Mouse (Mus musculus) c-Kit-positive CD71-negative TER-119-negative erythroid progenitor cells, embryonic 14.5 days (primary cell): ENCODE results near the gene Myh6.
"Not testable (repeated sequence)": the region's sequence is repeated elsewhere in the genome, so short reads cannot be mapped to it uniquely, and the experiment has no call there.

Experiments used
- DNase-seq: peaks from one replicate; pipeline ENCODE4 v3.0.0-alpha.2; 2013; ENCODE audit warnings: low read depth

The Myh6 gene

DNA sequence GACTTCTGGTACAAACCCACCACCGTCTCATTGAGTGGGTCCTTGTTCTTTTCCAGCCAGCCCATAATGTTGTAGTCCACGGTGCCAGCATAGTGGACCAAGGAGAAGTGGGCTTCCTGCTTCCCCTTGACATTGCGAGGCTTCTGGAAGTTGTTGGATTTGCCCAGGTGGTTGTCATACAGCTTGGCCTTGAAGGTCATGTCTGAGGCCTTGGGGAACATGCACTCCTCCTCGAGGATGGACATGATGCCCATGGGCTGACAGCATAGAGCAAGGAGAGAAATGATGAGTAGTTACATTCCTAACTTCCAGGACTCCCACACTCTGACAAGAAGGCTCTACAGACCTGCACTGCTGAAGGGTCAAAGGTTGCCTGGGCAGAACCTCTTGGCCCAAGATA, 8.2 kb downstream of the Myh6 start:
- DNase-seq: no peak

DNA sequence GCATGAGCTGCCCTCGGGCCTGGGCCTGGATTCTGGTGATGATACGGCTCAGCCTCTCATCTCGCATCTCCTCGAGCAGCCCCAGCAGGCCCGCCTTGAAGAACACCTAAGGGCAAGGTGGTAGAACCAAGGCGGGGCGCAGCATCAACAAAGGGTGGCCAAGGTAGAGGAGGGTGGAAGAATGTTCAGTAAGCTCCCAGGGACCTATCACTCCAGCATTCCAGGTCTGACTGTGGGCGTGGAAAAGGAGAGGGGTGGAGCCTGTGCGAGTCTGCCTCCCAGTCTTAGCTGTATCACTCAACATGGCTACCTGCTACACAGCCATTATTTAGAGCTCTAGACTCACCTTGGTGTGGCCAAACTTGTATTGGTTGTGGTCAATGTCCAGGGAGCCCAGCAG, 10.2 kb downstream of the Myh6 start:
- DNase-seq: no peak

DNA sequence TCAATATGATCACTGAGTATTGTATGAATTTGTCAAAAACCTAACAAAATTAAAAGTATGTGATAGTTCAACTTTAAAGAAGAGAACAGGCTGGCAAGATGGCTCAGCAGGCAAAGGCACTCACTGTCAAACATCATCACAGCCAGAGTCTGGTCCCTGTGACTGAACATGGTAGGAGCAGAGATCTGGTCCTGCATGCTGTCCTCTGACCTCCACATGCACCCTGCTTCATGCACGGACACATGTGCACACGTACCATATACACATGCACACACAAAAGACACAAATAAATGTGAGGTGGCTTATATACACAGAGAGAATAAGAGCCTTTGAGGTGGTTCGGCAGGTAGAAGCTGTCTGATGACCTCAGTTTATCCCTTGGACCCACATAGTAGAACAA, 11.2 kb downstream of the Myh6 start:
- no peak for DNase-seq

DNA sequence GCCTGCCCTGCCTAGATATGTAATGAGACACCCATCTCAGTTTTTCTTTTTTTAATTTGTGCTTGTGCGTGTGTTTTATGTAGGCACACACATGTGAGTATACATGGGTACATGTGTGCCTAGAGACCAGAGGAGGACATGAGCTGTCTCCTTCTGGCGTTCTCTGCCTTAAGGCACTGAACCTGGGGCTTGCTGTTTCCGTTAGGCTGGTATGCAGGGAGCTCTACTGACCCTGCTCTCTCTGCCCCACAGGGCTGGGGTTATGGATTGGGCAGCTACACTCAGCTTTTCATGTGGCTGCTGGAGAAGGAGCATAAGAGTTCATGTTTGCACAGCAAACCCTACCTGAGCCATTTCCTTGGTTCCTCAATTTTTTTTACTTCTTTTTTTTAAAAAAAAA, 12.3 kb downstream of the Myh6 start:
- DNase-seq: no peak

DNA sequence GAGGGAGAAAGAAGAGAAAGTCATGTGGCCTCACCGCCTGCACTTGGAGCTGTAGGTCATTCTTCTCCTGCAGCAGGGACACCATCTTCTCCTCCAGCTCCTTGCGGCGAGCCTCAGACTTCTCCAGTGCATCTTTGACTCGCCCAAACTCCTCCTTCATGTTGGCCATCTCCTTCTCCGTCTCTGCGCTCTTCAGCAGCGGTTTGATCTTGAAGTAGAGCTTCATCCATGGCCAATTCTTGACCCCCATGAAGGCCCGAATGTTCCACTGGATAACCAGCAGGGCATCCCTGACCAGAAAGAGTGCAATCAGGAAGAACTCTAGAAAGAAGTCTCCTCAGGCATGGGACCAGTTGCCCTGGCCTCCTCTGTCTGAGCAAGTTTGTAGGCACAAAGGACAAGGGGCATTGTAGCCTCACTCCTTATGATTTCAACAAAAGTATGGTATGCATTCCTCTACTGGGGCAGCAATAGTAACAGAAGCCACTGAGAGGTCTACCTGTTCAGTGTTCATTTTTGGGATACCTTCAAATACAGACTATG, 13.0 kb downstream of the Myh6 start:
- DNase-seq: no peak

DNA sequence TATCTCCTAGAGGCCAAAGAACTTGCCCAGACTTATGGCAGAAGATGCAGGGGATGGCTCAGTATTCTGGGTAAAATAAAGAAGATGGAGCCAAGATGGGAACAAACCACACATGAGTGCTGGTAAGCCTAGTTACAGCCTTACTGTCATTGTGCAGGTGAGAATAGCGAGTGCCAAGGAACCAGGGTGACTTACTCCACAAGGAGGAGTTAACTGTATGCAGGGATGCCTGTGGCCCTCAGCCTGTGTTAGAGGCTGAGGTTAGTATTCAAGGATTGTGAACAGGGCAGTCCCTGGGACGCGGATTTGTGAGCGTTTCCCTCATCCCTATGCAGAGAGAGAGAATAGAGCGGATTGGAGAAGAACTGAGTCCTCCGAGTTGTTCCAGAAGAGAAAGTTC, 15.1 kb downstream of the Myh6 start:
- no peak for DNase-seq

DNA sequence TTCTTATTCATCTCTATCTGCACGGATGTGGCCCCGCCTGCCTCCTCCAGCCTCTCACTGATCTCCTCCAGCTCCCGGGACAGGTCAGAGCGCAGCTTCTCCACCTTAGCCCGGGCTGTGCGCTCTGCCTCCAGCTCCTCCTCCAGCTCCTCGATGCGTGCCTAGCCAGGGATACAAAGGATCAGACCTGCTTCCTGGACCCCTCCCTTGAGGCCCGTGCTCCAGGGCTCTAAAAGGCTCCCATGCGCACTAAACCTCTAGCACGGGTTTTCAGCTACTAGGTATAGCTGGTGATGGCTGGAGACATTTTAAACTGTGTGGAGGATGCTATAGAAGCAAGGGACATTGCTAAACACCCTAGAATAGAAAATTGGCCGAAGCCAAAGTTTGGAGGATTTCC, 16.2 kb downstream of the Myh6 start:
- no peak for DNase-seq

DNA sequence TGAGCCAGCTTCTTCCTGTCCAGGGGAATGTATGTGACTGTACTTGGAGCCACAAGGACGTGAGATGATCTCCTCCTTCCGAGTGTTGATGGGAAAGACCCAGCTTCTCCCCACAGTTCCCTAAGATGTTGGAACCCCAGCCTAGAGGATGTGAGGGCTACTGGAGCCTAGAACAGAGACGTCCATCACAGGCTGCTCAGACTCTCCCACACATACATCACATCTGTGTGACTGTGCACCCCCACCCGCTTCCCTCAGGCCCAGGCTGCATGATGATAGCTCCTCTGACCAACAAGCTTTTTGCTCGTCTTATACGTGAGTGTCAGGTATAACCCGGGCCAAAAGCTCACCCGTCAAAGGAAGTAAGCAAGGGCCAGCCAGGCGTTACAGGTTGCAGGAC, 17.9 kb downstream of the Myh6 start:
- DNase-seq: no peak

DNA sequence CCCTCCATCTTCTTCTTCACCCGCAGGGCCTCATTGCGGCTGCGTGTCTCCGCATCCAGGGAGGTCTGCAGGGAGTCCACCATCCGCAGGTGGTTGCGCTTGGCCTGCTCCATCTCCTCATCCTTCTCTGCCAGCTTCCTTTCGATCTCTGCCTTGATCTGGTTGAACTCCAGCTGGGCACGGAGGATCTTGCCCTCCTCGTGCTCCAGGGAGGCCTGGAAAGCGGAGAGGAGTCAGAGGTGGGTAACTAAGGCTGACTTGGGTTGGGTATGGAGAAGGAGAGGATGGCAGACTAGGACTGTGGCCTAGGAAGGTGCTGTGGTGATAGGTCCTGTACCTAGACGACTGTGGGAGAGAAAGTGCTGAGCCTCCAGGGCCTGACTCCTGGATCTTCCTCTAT, 19.7 kb downstream of the Myh6 start:
- not testable (repeated sequence) for DNase-seq

DNA sequence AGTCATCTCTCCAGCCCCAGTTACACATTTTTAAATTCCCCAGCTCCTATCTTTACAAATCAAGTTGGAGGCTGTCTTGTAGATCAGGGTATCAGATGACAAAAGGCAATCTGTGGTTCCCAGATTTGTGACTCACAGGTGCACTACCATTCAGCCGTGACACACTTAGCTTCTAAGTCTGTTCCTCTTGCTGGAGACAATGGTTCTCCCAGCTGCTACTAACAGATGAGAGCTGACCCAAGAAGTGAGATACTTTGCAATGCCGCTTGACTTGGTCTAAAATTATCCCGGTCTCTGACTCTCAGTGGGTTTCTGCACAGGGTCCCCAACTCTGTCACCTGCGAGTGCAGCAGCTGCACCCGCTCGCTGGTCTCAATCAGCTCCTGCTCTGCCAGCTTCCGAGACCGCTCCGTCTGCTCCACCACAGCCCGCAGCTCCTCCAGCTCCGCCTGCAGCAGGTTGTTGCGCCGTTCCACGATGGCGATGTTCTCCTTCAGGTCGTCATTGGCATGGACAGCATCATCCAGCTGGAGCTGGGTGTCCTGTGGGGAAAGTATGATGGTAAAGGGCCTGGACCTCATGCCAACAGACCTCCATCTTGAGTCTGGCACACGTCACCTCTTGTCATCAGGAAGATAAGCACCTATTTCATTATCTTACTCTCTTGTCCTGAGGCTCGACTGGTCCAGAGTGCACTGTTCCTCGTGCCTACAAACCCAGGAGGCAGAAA, 20.6 kb downstream of the Myh6 start:
- DNase-seq: no peak

DNA sequence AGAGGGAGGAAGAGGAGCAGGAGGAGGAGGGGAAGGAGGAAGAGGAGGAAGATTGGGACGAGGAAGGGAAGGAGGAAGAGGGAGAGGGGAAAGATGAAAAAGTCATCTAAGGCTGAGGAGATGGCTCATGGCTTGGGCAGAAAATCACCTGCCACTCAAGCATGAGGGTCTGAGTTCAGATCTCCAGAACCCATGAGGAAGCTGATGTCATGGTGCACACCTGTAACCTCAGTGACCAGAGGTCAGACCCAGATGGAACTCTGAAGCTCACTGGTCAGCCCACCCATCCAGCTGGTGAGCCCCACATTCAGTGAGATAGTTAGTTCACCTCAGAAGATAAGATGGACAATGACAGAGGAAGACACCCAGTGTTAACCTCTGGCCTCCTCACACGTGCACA, 21.8 kb downstream of the Myh6 start:
- DNase-seq: no peak

DNA sequence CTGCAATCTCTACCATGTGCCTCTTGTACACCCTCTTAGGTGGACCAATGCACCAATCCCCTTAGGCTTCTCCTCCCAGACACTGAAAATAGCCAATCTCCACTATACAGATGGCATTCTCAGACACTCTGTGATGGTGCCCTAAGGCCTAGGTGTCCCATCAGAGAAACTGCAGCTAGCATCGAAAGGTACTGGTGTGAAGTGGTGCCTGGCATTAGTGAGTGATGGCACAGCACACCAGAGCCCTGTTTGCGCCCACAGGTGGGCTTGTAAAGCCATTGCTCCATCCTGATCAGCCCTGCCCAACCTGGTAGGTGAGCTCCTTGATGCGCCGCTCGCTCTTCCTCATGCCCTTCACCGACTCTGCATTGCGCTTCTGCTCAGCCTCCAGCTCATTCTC, 22.8 kb downstream of the Myh6 start:
- no peak for DNase-seq

DNA sequence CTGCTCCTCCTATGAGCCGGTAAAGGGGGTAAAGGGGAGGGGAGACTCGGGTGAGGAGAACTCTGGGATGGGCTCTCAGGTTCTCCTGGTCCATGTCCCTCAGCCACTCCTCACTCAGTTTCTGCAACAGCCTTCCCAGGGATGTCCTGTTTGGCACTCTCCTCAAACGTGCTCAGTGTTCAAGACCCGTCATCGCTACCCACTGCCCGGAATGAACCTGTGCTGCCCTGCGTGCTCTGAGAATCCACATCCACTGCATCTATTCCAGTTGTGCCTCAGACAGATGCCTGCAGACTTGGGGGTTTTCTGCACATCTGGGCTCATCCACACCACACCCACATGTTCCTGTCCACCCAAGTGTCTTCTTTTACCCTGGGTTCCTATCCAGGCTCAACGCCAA, 24.2 kb downstream of the Myh6 start:
- DNase-seq: no peak

DNA sequence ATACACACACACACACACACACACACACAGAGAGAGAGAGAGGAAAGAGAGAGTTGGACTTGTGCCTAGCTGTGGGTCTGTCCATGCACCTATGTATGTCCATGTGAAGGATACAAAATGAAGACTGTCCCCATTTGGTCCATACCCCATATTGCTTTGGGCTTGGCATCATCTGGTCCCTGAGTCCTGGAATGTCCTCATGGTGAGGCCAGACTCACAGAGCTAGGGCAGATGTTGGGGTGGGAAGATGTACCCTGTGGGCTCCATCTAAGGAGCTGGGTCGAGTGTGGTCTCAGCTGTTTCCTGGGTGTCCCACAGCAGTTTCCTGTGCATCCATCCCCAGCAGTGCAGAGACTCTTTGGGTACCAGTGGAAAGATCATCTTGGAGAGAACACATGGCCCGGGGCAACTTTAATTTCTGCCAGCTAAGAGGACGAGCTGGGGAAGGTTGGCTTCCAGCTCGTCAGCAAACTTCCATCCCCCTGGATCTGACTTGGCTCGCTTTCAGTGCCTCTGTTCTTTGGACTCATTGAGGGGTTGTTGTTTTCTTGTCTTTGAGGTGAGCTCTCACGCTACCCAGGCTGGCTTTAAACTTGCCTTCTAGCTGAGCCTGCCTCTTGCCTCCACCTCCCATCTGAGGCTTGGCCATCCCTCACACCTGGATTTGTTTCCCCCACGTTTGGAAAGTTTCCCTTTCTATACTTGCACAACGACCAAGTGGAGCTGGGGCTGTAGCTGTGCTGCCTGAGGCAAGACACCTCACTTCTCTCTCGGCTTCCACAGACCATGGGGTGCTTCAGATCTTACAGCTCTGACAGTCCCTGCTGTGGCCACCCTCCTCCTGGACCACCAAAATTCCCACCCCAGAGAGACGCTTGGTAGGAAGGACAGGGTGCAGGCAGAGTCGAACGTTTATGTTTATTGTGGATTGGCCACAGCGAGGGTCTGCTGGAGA, 25.4 kb downstream of the Myh6 start:
- DNase-seq: no peak

DNA sequence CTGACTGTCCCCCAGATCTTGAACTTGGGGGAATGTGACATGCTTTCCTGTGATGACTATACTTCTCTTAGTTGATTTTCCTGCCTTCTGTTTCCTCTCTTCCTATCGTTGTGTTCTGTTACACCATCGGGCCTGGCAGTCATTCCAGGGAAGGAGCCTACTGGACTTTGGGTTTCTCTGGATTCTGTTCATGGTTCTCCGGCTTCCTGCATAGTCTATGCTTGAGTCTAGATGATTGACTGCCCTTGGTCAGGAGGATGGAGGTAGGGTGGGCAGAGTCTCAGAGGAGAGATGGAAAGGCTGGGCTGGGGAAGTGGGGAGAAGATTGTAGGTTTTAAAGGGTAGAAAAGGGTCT, 26.6 kb downstream of the Myh6 start:
- no peak for DNase-seq

DNA sequence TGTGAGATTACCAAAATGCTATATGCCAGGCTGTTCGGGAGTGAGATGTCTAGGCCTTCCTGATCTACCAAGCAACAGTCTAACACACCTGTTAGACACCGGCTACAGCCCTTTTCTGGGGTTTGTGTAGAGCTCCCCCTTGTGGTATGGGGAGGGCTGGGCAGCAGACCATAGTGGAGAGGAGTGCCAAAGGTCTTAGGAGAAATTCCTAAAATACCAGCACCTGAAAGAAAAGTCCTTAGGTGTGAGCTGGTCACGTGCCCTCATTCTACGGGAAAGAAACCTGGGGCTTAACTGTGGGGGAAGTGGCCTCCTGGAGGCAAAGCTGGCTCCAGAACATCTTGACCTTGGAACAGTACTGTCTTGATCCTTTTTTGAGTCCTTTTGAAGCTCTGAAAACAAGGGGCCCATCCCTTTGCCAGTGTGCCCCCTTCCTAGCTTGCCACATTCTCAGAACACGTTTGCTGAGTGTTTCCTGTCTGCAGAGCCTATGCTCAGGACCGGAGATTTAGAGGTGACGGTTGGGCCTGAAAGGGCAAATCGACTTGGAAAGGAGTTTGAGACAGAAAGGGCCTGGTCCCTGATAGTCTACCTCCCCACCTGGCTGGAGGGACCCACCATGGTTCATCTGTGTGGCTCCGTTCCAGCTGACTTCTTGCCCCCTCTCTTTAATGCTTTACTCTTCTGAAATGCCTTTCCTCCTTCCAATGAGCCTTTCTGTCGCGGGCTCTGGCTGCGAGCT, 27.1 kb downstream of the Myh6 start:
- peak; percentile 50 for DNase-seq

DNA sequence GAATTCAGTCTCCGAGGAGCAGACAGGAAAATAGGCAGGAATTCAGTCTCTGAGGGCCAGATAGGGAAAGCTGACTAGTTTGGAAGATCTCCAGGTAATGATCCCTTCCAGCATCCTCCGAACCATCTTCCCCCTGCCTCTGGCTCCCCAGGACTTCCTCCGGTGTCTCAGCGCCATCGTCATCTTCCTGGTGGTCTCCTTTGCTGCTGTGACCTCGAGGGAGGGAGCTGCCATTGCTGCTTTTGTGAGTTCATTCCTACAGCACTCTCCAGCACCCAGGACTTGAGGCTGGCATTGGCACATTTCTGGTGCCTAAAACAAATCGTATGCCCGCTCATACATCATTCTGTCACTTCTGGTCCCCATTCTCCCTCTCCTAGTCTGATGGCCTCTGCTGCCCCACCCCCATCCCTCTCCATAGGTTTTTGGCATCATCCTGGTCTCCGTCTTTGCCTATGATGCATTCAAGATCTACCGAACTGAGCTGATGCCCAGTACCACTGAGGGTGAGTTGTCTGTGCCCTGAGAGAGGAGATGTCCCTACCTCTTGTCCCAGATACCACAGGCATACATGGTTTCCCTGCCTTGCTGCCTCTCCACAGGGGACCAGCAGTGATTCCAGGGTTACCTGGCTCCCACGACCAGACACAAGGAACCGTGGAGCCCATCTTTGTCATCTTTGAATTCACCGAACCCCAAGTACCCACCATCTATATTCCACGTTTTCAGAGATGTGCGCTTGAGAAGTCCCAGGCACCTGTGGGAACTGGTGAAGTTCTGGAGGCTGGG, 28.1 kb downstream of the Myh6 start:
- no peak for DNase-seq

DNA sequence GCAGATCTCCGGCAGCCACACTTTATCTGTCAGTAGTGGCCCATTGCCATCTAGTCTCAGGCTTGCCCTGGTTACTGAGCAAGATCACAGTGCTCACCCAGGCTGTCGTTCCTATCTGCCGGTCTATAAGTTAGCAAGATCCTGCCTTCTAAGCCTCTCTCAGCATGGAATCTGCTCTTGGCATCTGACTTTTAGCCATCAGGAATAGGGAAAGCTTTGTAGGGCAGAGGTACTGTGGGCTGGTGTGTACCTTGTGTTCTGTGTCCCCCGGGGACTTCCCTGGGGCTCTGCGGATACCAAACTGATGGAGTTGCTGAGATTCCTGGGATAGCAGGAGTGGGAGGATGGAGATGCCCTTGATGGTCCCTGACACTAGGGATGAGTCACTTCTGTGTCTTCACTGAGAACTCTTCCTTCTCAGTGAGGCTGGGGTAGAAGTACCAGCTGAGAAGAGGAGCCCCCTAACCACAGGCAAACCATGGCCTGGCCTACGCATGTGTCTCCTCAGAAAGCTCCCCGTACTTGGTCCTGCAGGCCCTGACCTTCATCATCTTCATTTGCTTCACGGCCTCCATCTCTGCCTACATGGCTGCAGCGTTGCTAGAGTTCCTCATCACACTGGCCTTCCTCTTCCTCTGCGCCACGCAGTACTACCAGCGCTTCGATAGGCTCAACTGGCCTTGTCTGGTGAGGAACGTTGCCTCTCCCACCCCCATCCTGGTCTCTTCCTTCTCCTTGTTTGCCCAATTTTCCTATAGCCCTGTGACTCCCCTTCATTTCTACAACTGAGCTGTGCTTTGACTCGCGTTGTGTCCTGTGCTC, 29.2 kb downstream of the Myh6 start:
- no peak for DNase-seq

DNA sequence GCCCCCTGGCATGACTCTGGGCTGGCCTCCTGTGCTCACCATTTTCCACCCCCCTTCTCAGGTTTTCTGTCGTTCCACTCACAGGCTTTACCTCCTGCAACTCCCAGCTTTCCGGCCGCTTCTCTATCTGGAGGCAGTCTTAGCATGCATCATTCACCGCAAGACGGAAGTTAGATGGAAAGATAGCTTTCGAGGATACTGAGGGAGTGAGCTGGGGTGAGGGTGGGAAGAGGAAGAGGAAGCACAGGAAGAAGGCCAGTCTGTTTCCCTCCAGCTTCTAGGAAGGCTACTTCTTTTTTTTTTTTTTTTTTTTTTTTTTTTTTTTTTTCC, 29.9 kb downstream of the Myh6 start:
- DNase-seq: no peak

DNA sequence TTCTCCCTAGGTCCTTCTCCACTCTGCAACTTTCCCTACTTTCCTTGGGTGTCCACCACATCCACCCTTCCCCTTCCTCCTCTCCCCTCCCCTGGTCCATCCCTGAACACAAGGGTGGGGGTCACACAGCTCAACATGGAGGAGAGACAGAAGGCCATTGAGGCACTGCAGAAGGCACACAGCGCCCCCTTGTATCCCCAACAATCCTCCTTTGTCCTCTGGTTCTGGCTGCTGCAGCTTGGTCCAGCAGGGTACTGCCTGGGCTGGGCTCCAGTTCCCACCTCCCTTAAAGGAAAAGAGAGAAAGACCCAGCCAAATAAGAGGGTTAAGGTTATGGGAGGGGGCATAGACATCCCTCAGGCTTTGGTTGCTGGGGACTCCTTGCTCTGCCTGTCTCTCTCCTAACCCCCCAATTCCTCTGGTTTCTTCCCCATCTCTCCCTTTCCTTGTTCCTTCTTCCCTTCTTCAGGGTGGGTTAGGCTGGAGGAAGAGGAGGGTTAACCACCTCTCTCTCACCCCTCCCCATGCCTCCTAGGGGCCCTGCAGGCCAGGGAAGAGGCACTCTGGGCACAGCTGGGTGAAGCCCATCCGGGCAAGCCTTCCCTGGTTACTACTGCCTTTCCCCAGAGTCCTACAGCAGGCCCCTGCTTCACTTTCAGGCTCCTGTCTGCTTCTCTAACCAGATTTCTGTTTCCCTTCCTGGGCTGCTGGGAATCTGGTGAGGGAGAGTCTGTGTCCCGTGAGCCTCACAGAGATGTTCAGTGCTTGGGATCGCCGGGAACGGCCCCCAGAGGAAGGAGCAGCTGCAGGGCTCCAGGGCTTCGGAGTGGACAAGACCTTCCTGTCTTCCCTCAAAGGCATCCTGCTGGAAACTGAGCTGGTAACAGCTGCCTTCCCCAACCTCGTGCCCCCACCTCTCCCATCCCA, 30.6 kb downstream of the Myh6 start, which contains the start of gene Cmtm5:
Gene Cmtm5, plus strand, starts transcription at position 358 of the 927 bp plus-strand sequence.
- DNase-seq: no peak
